ENCODE assay signal across 8 mouse cellular contexts in the genomic region with DNA sequence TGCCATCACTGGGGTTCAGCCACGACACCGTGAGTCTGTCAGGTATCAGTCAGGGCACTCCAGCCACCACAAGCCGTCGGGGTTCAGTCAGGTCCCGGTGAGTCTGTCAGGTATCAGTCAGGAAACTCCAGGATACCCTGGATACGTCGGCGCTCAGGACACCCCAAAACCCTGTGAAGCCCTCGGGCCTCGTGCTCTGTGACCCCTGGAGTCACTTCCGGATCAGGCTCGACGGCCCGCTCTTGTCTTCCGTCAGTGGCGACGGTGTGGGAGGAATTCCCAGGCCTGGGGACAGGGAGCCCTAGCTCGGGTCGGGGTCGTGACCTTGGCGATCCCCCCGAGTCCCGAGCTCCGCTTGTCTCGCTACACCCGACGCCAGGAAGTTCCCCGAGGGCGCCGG. TPM values are rescaled to one million over a fixed set of nuclear protein-coding genes. Genes with fewer than 3 reads are reported as not detected.
DNase-seq lines count a peak whose midpoint lies in the region; ATAC-seq and TF ChIP-seq lines count a peak whose summit lies in the region.

No protein-coding gene starts in this region.

- peaks cover 19% of the 10 kb centered on the region for H3K4me1 ChIP-seq in heart, embryonic 11.5 days (ENCODE audit: control insufficient read depth, insufficient read depth, low read length)
- no peaks in the 10 kb centered on the region for H3K4me1 ChIP-seq in ES-Bruce4 (ENCODE audit: control insufficient read depth, insufficient read depth, low read length)
- H3K4me1 ChIP-seq in forebrain, embryonic 10.5 days: peaks cover 24% of the 10 kb centered on the region
- H3K4me1 ChIP-seq in limb, embryonic 15.5 days: peaks cover 23% of the 10 kb centered on the region; the same call in 1 of the 2 replicates
- peaks cover 34% of the 10 kb centered on the region for H3K4me1 ChIP-seq in small intestine, adult 2 months (ENCODE audit: control insufficient read depth, insufficient read depth, insufficient read length, low read length)

- peak overlapping the region; percentile 88 for H3K4me2 ChIP-seq in heart, embryonic 11.5 days
- H3K4me2 ChIP-seq in limb, embryonic 15.5 days: peak overlapping the region; percentile 73

- no peak for TF ChIP-seq CTCF in ES-Bruce4 (IDR thresholded peaks at IDR 0.05; ENCODE audit: low read depth, low read length)
- no peak for TF ChIP-seq CTCF in small intestine, adult 2 months (IDR thresholded peaks at IDR 0.05; ENCODE audit: extremely low read depth, insufficient read length, insufficient replicate concordance, low read depth, low read length)

- DNase-seq in heart, postnatal 4 days: no peak
- no peak for DNase-seq in forebrain, embryonic 10.5 days (ENCODE audit: extremely low spot score, low spot score)
- no peak for DNase-seq in urinary bladder, adult 18-20 months (ENCODE audit: low spot score in 2 of 2)
- no peak for DNase-seq in frontal cortex, postnatal 36 days (ENCODE audit: low spot score in 2 of 2)

- H3K36me3 ChIP-seq in heart, embryonic 11.5 days (ENCODE audit: control insufficient read depth, insufficient read depth, low read length): no peaks in the 10 kb centered on the region
- H3K36me3 ChIP-seq in ES-Bruce4 (ENCODE audit: control insufficient read depth, insufficient read depth, low read length, poor library complexity, severe bottlenecking): peaks cover 11% of the 10 kb centered on the region
- H3K36me3 ChIP-seq in forebrain, embryonic 10.5 days (replicated peaks): peaks cover 42% of the 10 kb centered on the region
- peaks cover 25% of the 10 kb centered on the region for H3K36me3 ChIP-seq in limb, embryonic 15.5 days
- peaks cover 19% of the 10 kb centered on the region for H3K36me3 ChIP-seq in small intestine, adult 2 months (ENCODE audit: control insufficient read depth, insufficient read depth, low read length)

- H3K9me3 ChIP-seq in heart, embryonic 11.5 days (replicated peaks; ENCODE audit: control insufficient read depth, low read length): no peaks in the 10 kb centered on the region
- H3K9me3 ChIP-seq in ES-Bruce4 (replicated peaks; ENCODE audit: control insufficient read depth, insufficient read depth, low read length, poor library complexity, severe bottlenecking): no peaks in the 10 kb centered on the region
- H3K9me3 ChIP-seq in forebrain, embryonic 10.5 days: no peaks in the 10 kb centered on the region
- H3K9me3 ChIP-seq in limb, embryonic 15.5 days: no peaks in the 10 kb centered on the region

- TF ChIP-seq POLR2A in ES-Bruce4 (IDR thresholded peaks at IDR 0.05; ENCODE audit: insufficient read depth, low read length): no peak
- TF ChIP-seq POLR2A in small intestine, adult 2 months (IDR thresholded peaks at IDR 0.05; ENCODE audit: low read depth, low read length): no peak

- peak; percentile 32 for ATAC-seq in heart, embryonic 11.5 days (replicated peaks; ENCODE audit: insufficient number of reproducible peaks, low FRiP score, low TSS enrichment)
- ATAC-seq in limb, embryonic 15.5 days (ENCODE audit: insufficient number of reproducible peaks, low FRiP score, low TSS enrichment, low read depth): peak; percentile 40

- peak overlapping the region; percentile 76 for H3K27ac ChIP-seq in heart, embryonic 11.5 days (ENCODE audit: low read depth, low read length)
- no peak overlapping the region for H3K27ac ChIP-seq in ES-Bruce4 (ENCODE audit: insufficient read depth, low read length)
- H3K27ac ChIP-seq in forebrain, embryonic 10.5 days: peak overlapping the region; percentile 91
- peak overlapping the region; percentile 77 for H3K27ac ChIP-seq in limb, embryonic 15.5 days
- H3K27ac ChIP-seq in small intestine, adult 2 months (ENCODE audit: insufficient read depth, low read depth, low read length): peak overlapping the region; percentile 94

- H3K27me3 ChIP-seq in heart, embryonic 11.5 days (ENCODE audit: control insufficient read depth, insufficient read depth, low read length): no peaks in the 10 kb centered on the region
- no peaks in the 10 kb centered on the region for H3K27me3 ChIP-seq in ES-Bruce4 (ENCODE audit: control insufficient read depth, insufficient read depth, low read length, poor library complexity, severe bottlenecking)
- H3K27me3 ChIP-seq in forebrain, embryonic 10.5 days (ENCODE audit: poor library complexity, severe bottlenecking): no peaks in the 10 kb centered on the region
- H3K27me3 ChIP-seq in limb, embryonic 15.5 days: no peaks in the 10 kb centered on the region
- no peaks in the 10 kb centered on the region for H3K27me3 ChIP-seq in small intestine, adult 2 months (ENCODE audit: control insufficient read depth, insufficient read depth, low read length)

- 6% methylated on average over 30 of the region's 30 CpGs for WGBS in heart, embryonic 11.5 days (ENCODE audit: insufficient replicate concordance)
- 8% methylated on average over 30 of the region's 30 CpGs for WGBS in forebrain, embryonic 10.5 days
- WGBS in limb, embryonic 15.5 days: 8% methylated on average over 30 of the region's 30 CpGs
- 2% methylated on average over 30 of the region's 30 CpGs for WGBS in small intestine, adult 2 months

- peak overlapping the region; percentile 67 for H3K4me3 ChIP-seq in heart, embryonic 11.5 days (ENCODE audit: low read depth, low read length)
- H3K4me3 ChIP-seq in ES-Bruce4 (ENCODE audit: low read depth, low read length): peak overlapping the region; percentile 69
- H3K4me3 ChIP-seq in forebrain, embryonic 10.5 days: peak overlapping the region; percentile 87
- peak overlapping the region; percentile 76 for H3K4me3 ChIP-seq in limb, embryonic 15.5 days
- H3K4me3 ChIP-seq in small intestine, adult 2 months (ENCODE audit: low read depth, low read length): peak overlapping the region; percentile 78

- TF ChIP-seq EP300 in ES-Bruce4 (IDR thresholded peaks at IDR 0.05; ENCODE audit: insufficient read depth, low read depth, low read length): no peak

- peak overlapping the region; percentile 84 for H3K9ac ChIP-seq in heart, embryonic 11.5 days (ENCODE audit: low read depth, low read length)
- H3K9ac ChIP-seq in ES-Bruce4 (ENCODE audit: low read depth, poor library complexity, severe bottlenecking): peak overlapping the region; percentile 82
- H3K9ac ChIP-seq in limb, embryonic 15.5 days: peak overlapping the region; percentile 86

RNA-seq across cellular contexts. Expression of a gene that starts 0.5 kb away (rescaled TPM):
- polyA plus RNA-seq in heart, embryonic 11.5 days (2014; fragmentation: Nextera tagmentation; extraction: Ambion mirVana): 140 and 165 TPM in 2 replicates
- total RNA-seq in heart, postnatal 4 days (2021): 100 to 1,000 TPM in 1 of 2 experiments, 10 to 100 TPM in 1; 96.7 to 106 TPM
- polyA plus RNA-seq in ES-Bruce4 (2011; ENCODE audit: insufficient read depth, insufficient read length, low read depth, missing spikeins): 62.3 and 72.2 TPM in 2 replicates
- 128 and 129 TPM in 2 replicates for polyA plus RNA-seq in forebrain, embryonic 10.5 days (2016; fragmentation: Nextera tagmentation; extraction: Ambion mirVana)
- polyA plus RNA-seq in limb, embryonic 15.5 days (2015; fragmentation: Nextera tagmentation; extraction: Ambion mirVana): 113 and 135 TPM in 2 replicates
- polyA plus RNA-seq in small intestine, adult 2 months (2012; rRNA removed): 33.3 and 36.2 TPM in 2 replicates

RNA-seq across cellular contexts. Expression of a gene that starts 8.5 kb away (rescaled TPM):
- polyA plus RNA-seq in heart, embryonic 11.5 days (2014; fragmentation: Nextera tagmentation; extraction: Ambion mirVana): 953 and 1,053 TPM in 2 replicates
- total RNA-seq in heart, postnatal 4 days (2021): 1,000 to 10,000 TPM in 1 of 2 experiments, 100 to 1,000 TPM in 1; 968 to 1,079 TPM
- polyA plus RNA-seq in ES-Bruce4 (2011; ENCODE audit: insufficient read depth, insufficient read length, low read depth, missing spikeins): 311 and 337 TPM in 2 replicates
- polyA plus RNA-seq in forebrain, embryonic 10.5 days (2016; fragmentation: Nextera tagmentation; extraction: Ambion mirVana): 534 and 554 TPM in 2 replicates
- polyA plus RNA-seq in limb, embryonic 15.5 days (2015; fragmentation: Nextera tagmentation; extraction: Ambion mirVana): 611 and 723 TPM in 2 replicates
- 157 and 303 TPM in 2 replicates for polyA plus RNA-seq in small intestine, adult 2 months (2012; rRNA removed)

RNA-seq across cellular contexts. Expression of a gene that starts 21.9 kb away (rescaled TPM):
- polyA plus RNA-seq in heart, embryonic 11.5 days (2014; fragmentation: Nextera tagmentation; extraction: Ambion mirVana): 11.0 and 14.6 TPM in 2 replicates
- total RNA-seq in heart, postnatal 4 days (2021): 1 to 10 TPM; 1.3 to 1.7 TPM
- not detected in 2 replicates for polyA plus RNA-seq in ES-Bruce4 (2011; ENCODE audit: insufficient read depth, insufficient read length, low read depth, missing spikeins)
- 5.5 and 5.9 TPM in 2 replicates for polyA plus RNA-seq in forebrain, embryonic 10.5 days (2016; fragmentation: Nextera tagmentation; extraction: Ambion mirVana)
- 0.92 and 2.4 TPM in 2 replicates for polyA plus RNA-seq in limb, embryonic 15.5 days (2015; fragmentation: Nextera tagmentation; extraction: Ambion mirVana)
- polyA plus RNA-seq in small intestine, adult 2 months (2012; rRNA removed): not detected in 2 replicates

RNA-seq across cellular contexts. Expression of a gene that starts 33.6 kb away (rescaled TPM):
- polyA plus RNA-seq in heart, embryonic 11.5 days (2014; fragmentation: Nextera tagmentation; extraction: Ambion mirVana): 110 and 117 TPM in 2 replicates
- total RNA-seq in heart, postnatal 4 days (2021): 10 to 100 TPM; 49.4 to 50.2 TPM
- 59.2 and 62.1 TPM in 2 replicates for polyA plus RNA-seq in ES-Bruce4 (2011; ENCODE audit: insufficient read depth, insufficient read length, low read depth, missing spikeins)
- 102 and 106 TPM in 2 replicates for polyA plus RNA-seq in forebrain, embryonic 10.5 days (2016; fragmentation: Nextera tagmentation; extraction: Ambion mirVana)
- polyA plus RNA-seq in limb, embryonic 15.5 days (2015; fragmentation: Nextera tagmentation; extraction: Ambion mirVana): 226 and 260 TPM in 2 replicates
- polyA plus RNA-seq in small intestine, adult 2 months (2012; rRNA removed): 253 and 363 TPM in 2 replicates

RNA-seq across cellular contexts. Expression of a gene that starts 56.8 kb away (rescaled TPM):
- 99.5 and 101 TPM in 2 replicates for polyA plus RNA-seq in heart, embryonic 11.5 days (2014; fragmentation: Nextera tagmentation; extraction: Ambion mirVana)
- total RNA-seq in heart, postnatal 4 days (2021): 10 to 100 TPM; 50.5 to 56.3 TPM
- polyA plus RNA-seq in ES-Bruce4 (2011; ENCODE audit: insufficient read depth, insufficient read length, low read depth, missing spikeins): 64.3 and 69.5 TPM in 2 replicates
- polyA plus RNA-seq in forebrain, embryonic 10.5 days (2016; fragmentation: Nextera tagmentation; extraction: Ambion mirVana): 196 and 201 TPM in 2 replicates
- polyA plus RNA-seq in limb, embryonic 15.5 days (2015; fragmentation: Nextera tagmentation; extraction: Ambion mirVana): 94.3 and 107 TPM in 2 replicates
- polyA plus RNA-seq in small intestine, adult 2 months (2012; rRNA removed): 28.8 and 50.4 TPM in 2 replicates
